Mouse (Mus musculus): ENCODE measurements around the gene Pak7. TPM values are rescaled to one million over a fixed set of nuclear protein-coding genes. Genes with fewer than 3 reads are reported as not detected.

Gene Pak7
- polyA plus RNA-seq, 1 experiment from 2014 or later: 0.34 TPM

GRCm38 (mm10) chr2:136231228-136231627 is 156.5 kb downstream of the Pak7 start:
- H3K4me1 ChIP-seq (replicated peaks; ENCODE audit: insufficient read depth, low read length): no peaks in the 10 kb centered on the region

GRCm38 (mm10) chr2:136204034-136204433 is 183.7 kb downstream of the Pak7 start:
- 84% methylated on average over 4 of the region's 4 CpGs for WGBS
- Histone ChIP-seq H3K9ac (ENCODE audit: low read depth, low read length) (no peak overlapping the region), H3K27ac (no peak overlapping the region), H3K4me3 (replicated peaks; ENCODE audit: low read depth, low read length) (no peak overlapping the region), H3K4me2 (ENCODE audit: low read length) (no peak overlapping the region), H3K36me3 (ENCODE audit: insufficient read depth, low read length) (no peaks in the 10 kb centered on the region), H3K9me3 (replicated peaks; ENCODE audit: low read length) (no peaks in the 10 kb centered on the region), H3K27me3 (ENCODE audit: insufficient read depth, low read length) (no peaks in the 10 kb centered on the region), H3K4me1 (replicated peaks; ENCODE audit: insufficient read depth, low read length) (no peaks in the 10 kb centered on the region)
- ATAC-seq (replicated peaks; ENCODE audit: low FRiP score, low read depth): no peak
- no peak for TF ChIP-seq CTCF (IDR thresholded peaks at IDR 0.05; ENCODE audit: low read depth)
- no peak for DNase-seq (ENCODE audit: low spot score)

More at GRCm38 (mm10) chr2:136231228-136231627, 156.5 kb downstream of the Pak7 start:
- WGBS: 97% methylated on average over 8 of the region's 8 CpGs
- no peak overlapping the region for H3K4me3 ChIP-seq (replicated peaks; ENCODE audit: low read depth, low read length)
- H3K36me3 ChIP-seq (ENCODE audit: insufficient read depth, low read length): no peaks in the 10 kb centered on the region
- ATAC-seq (replicated peaks; ENCODE audit: low FRiP score, low read depth) (0 out of 2 replicates have a peak, but pooled peaks have one; percentile 33), DNase-seq (ENCODE audit: low spot score) (no peak)
- H3K27ac ChIP-seq: no peak overlapping the region
- no peak for TF ChIP-seq CTCF (IDR thresholded peaks at IDR 0.05; ENCODE audit: low read depth)
- no peak overlapping the region for H3K9ac ChIP-seq (ENCODE audit: low read depth, low read length)
- H3K9me3 ChIP-seq (replicated peaks; ENCODE audit: low read length): no peaks in the 10 kb centered on the region
- no peak overlapping the region for H3K4me2 ChIP-seq (ENCODE audit: low read length)
- H3K27me3 ChIP-seq (ENCODE audit: insufficient read depth, low read length): no peaks in the 10 kb centered on the region

- Histone ChIP-seq H3K27ac (no peak overlapping the region), H3K9me3 (replicated peaks; ENCODE audit: low read length) (no peaks in the 10 kb centered on the region), H3K9ac (ENCODE audit: low read depth, low read length) (no peak overlapping the region), H3K4me3 (replicated peaks; ENCODE audit: low read depth, low read length) (no peak overlapping the region), H3K27me3 (ENCODE audit: insufficient read depth, low read length) (no peaks in the 10 kb centered on the region), H3K4me2 (ENCODE audit: low read length) (no peak overlapping the region), H3K4me1 (replicated peaks; ENCODE audit: insufficient read depth, low read length) (no peaks in the 10 kb centered on the region), H3K36me3 (ENCODE audit: insufficient read depth, low read length) (no peaks in the 10 kb centered on the region)
- no peak for DNase-seq (ENCODE audit: low spot score)
- ATAC-seq (replicated peaks; ENCODE audit: low FRiP score, low read depth): no peak
- 81% methylated on average over 3 of the region's 3 CpGs for WGBS
- no peak for TF ChIP-seq CTCF (IDR thresholded peaks at IDR 0.05; ENCODE audit: low read depth)
Observed at GRCm38 (mm10) chr2:136175030-136175429, 212.7 kb downstream of the Pak7 start.

- no peaks in the 10 kb centered on the region for H3K36me3 ChIP-seq (ENCODE audit: insufficient read depth, low read length)
- WGBS: 86% methylated on average over 7 of the region's 7 CpGs
- H3K9ac ChIP-seq (ENCODE audit: low read depth, low read length): no peak overlapping the region
- H3K4me3 ChIP-seq (replicated peaks; ENCODE audit: low read depth, low read length): no peak overlapping the region
- H3K9me3 ChIP-seq (replicated peaks; ENCODE audit: low read length): no peaks in the 10 kb centered on the region
- H3K27me3 ChIP-seq (ENCODE audit: insufficient read depth, low read length): no peaks in the 10 kb centered on the region
- no peak for DNase-seq (ENCODE audit: low spot score)
- H3K27ac ChIP-seq: no peak overlapping the region
- H3K4me2 ChIP-seq (ENCODE audit: low read length): no peak overlapping the region
- TF ChIP-seq CTCF (IDR thresholded peaks at IDR 0.05; ENCODE audit: low read depth): no peak
- H3K4me1 ChIP-seq (replicated peaks; ENCODE audit: insufficient read depth, low read length): no peaks in the 10 kb centered on the region
- ATAC-seq (replicated peaks; ENCODE audit: low FRiP score, low read depth): no peak
Observed at GRCm38 (mm10) chr2:136150752-136151151, 237.0 kb downstream of the Pak7 start.

GRCm38 (mm10) chr2:136149530-136149929 is 238.2 kb downstream of the Pak7 start:
- 17% methylated on average over 4 of the region's 4 CpGs for WGBS
- no peak overlapping the region for H3K9ac ChIP-seq (ENCODE audit: low read depth, low read length)
- peak; percentile 80 for TF ChIP-seq CTCF (IDR thresholded peaks at IDR 0.05; ENCODE audit: low read depth)
- no peak overlapping the region for H3K4me2 ChIP-seq (ENCODE audit: low read length)
- H3K4me1 ChIP-seq (replicated peaks; ENCODE audit: insufficient read depth, low read length): no peaks in the 10 kb centered on the region
- no peaks in the 10 kb centered on the region for H3K9me3 ChIP-seq (replicated peaks; ENCODE audit: low read length)
- peak; percentile 67; the same call in 1 of the 2 replicates for ATAC-seq (replicated peaks; ENCODE audit: low FRiP score, low read depth)
- no peaks in the 10 kb centered on the region for H3K36me3 ChIP-seq (ENCODE audit: insufficient read depth, low read length)
- H3K27ac ChIP-seq: no peak overlapping the region
- no peaks in the 10 kb centered on the region for H3K27me3 ChIP-seq (ENCODE audit: insufficient read depth, low read length)
- no peak overlapping the region for H3K4me3 ChIP-seq (replicated peaks; ENCODE audit: low read depth, low read length)
- DNase-seq (ENCODE audit: low spot score): peak; percentile 88

GRCm38 (mm10) chr2:136148999-136149398 is 238.8 kb downstream of the Pak7 start:
- peak; percentile 98 for TF ChIP-seq CTCF (IDR thresholded peaks at IDR 0.05; ENCODE audit: low read depth)
- Histone ChIP-seq H3K4me2 (ENCODE audit: low read length) (no peak overlapping the region), H3K27ac (no peak overlapping the region), H3K27me3 (ENCODE audit: insufficient read depth, low read length) (no peaks in the 10 kb centered on the region), H3K36me3 (ENCODE audit: insufficient read depth, low read length) (no peaks in the 10 kb centered on the region), H3K9me3 (replicated peaks; ENCODE audit: low read length) (no peaks in the 10 kb centered on the region), H3K4me3 (replicated peaks; ENCODE audit: low read depth, low read length) (no peak overlapping the region), H3K9ac (ENCODE audit: low read depth, low read length) (no peak overlapping the region), H3K4me1 (replicated peaks; ENCODE audit: insufficient read depth, low read length) (no peaks in the 10 kb centered on the region)
- ATAC-seq (replicated peaks; ENCODE audit: low FRiP score, low read depth): peak; percentile 79
- peak; percentile 94 for DNase-seq (ENCODE audit: low spot score)
- 2% methylated on average over 6 of the region's 6 CpGs for WGBS

- ATAC-seq (replicated peaks; ENCODE audit: low FRiP score, low read depth): no peak
- H3K36me3 ChIP-seq (ENCODE audit: insufficient read depth, low read length): no peaks in the 10 kb centered on the region
- H3K4me3 ChIP-seq (replicated peaks; ENCODE audit: low read depth, low read length): no peak overlapping the region
- no peaks in the 10 kb centered on the region for H3K9me3 ChIP-seq (replicated peaks; ENCODE audit: low read length)
- no peaks in the 10 kb centered on the region for H3K27me3 ChIP-seq (ENCODE audit: insufficient read depth, low read length)
- no peak overlapping the region for H3K9ac ChIP-seq (ENCODE audit: low read depth, low read length)
- DNase-seq (ENCODE audit: low spot score): no peak
- TF ChIP-seq CTCF (IDR thresholded peaks at IDR 0.05; ENCODE audit: low read depth): no peak
- 60% methylated on average over 2 of the region's 2 CpGs for WGBS
- H3K4me1 ChIP-seq (replicated peaks; ENCODE audit: insufficient read depth, low read length): no peaks in the 10 kb centered on the region
- no peak overlapping the region for H3K4me2 ChIP-seq (ENCODE audit: low read length)
- no peak overlapping the region for H3K27ac ChIP-seq
Observed at GRCm38 (mm10) chr2:136140807-136141206, 247.0 kb downstream of the Pak7 start.

Data from kidney, postnatal 0 days (tissue).